ENCODE assay signal across 8 mouse cellular contexts in genomic region chr3:81036151-81036553, GRCm38 (mm10). TPM values are rescaled to one million over a fixed set of nuclear protein-coding genes. Genes with fewer than 3 reads are reported as not detected.
DNase-seq lines count a peak whose midpoint lies in the region; ATAC-seq and TF ChIP-seq lines count a peak whose summit lies in the region.

TSS of gene Pdgfc (plus strand) at chr3:81036416.

- peak; percentile 12; the same call in 1 of the 2 replicates for TF ChIP-seq CTCF in forebrain, postnatal 0 days (IDR thresholded peaks at IDR 0.05; ENCODE audit: low read depth)

- H3K4me2 ChIP-seq in kidney, embryonic 15.5 days = peak within 1 kb of the TSS; percentile 86
- peak within 1 kb of the TSS; percentile 67 for H3K4me2 ChIP-seq in forebrain, postnatal 0 days (ENCODE audit: low read depth)
- peak within 1 kb of the TSS; percentile 91 for H3K4me2 ChIP-seq in midbrain, embryonic 12.5 days (replicated peaks)

- H3K27ac ChIP-seq in kidney, embryonic 15.5 days = peak within 1 kb of the TSS; percentile 94
- peak within 1 kb of the TSS; percentile 77 for H3K27ac ChIP-seq in forebrain, postnatal 0 days (ENCODE audit: low read depth, low read length)
- peak within 1 kb of the TSS; percentile 73 for H3K27ac ChIP-seq in midbrain, embryonic 12.5 days (replicated peaks)

- WGBS in kidney, embryonic 15.5 days = 1% methylated on average over 15 of the region's 17 CpGs
- WGBS in forebrain, postnatal 0 days = 2% methylated on average over 15 of the region's 17 CpGs
- 2% methylated on average over 14 of the region's 17 CpGs for WGBS in midbrain, embryonic 12.5 days

- DNase-seq in kidney, postnatal 14 days = no peak
- DNase-seq in ZHBTc4 (ENCODE audit: low read depth, low spot score) = peak; percentile 33
- DNase-seq in forebrain, postnatal 0 days = peak; percentile 34
- no peak for DNase-seq in layer of hippocampus, adult 9-10 months (ENCODE audit: low spot score)

- no peaks in the 10 kb centered on the region for H3K9me3 ChIP-seq in kidney, embryonic 15.5 days (replicated peaks)
- no peaks in the 10 kb centered on the region for H3K9me3 ChIP-seq in forebrain, postnatal 0 days (ENCODE audit: low read length)
- H3K9me3 ChIP-seq in midbrain, embryonic 12.5 days = no peaks in the 10 kb centered on the region

- peak; percentile 1; the same call in 1 of the 2 replicates for ATAC-seq in kidney, embryonic 15.5 days (replicated peaks; ENCODE audit: low FRiP score)
- no peak; the same call in 1 of the 2 replicates for ATAC-seq in forebrain, postnatal 0 days
- ATAC-seq in midbrain, embryonic 12.5 days (ENCODE audit: low FRiP score, low read depth) = no peak
- no peak for ATAC-seq in CD4-positive, CD25-positive, alpha-beta regulatory T cell, adult 4 months
- ATAC-seq in activated CD4-positive, CD25-positive, alpha-beta regulatory T cell, adult 4 months = no peak

- H3K27me3 ChIP-seq in kidney, embryonic 15.5 days = no peaks in the 10 kb centered on the region
- no peaks in the 10 kb centered on the region for H3K27me3 ChIP-seq in forebrain, postnatal 0 days (ENCODE audit: insufficient read depth, low read length)
- H3K27me3 ChIP-seq in midbrain, embryonic 12.5 days = 0 out of 2 replicates have a peak, but pooled peaks cover 3% of the 10 kb centered on the region

- H3K4me3 ChIP-seq in kidney, embryonic 15.5 days (replicated peaks) = peak within 1 kb of the TSS; percentile 82
- H3K4me3 ChIP-seq in forebrain, postnatal 0 days (ENCODE audit: low read depth, low read length) = peak within 1 kb of the TSS; percentile 70
- peak within 1 kb of the TSS; percentile 77 for H3K4me3 ChIP-seq in midbrain, embryonic 12.5 days

- peak within 1 kb of the TSS; percentile 75 for H3K9ac ChIP-seq in kidney, embryonic 15.5 days
- H3K9ac ChIP-seq in forebrain, postnatal 0 days = peak within 1 kb of the TSS; percentile 77
- peak within 1 kb of the TSS; percentile 77 for H3K9ac ChIP-seq in midbrain, embryonic 12.5 days (replicated peaks)

- H3K4me1 ChIP-seq in kidney, embryonic 15.5 days = peaks cover 18% of the 10 kb centered on the region
- H3K4me1 ChIP-seq in forebrain, postnatal 0 days (ENCODE audit: insufficient read depth) = peaks cover 5% of the 10 kb centered on the region; the same call in 1 of the 2 replicates
- H3K4me1 ChIP-seq in midbrain, embryonic 12.5 days = 0 out of 2 replicates have a peak, but pooled peaks cover 11% of the 10 kb centered on the region

- no peaks in the 10 kb centered on the region for H3K36me3 ChIP-seq in kidney, embryonic 15.5 days
- H3K36me3 ChIP-seq in forebrain, postnatal 0 days (ENCODE audit: insufficient read depth) = no peaks in the 10 kb centered on the region
- H3K36me3 ChIP-seq in midbrain, embryonic 12.5 days = no peaks in the 10 kb centered on the region

RNA-seq across cellular contexts. Expression of gene Pdgfc, which starts in this region (rescaled TPM):
- 30.2 and 30.9 TPM in 2 replicates for polyA plus RNA-seq in kidney, embryonic 15.5 days (2015; fragmentation: Nextera tagmentation; extraction: Ambion mirVana)
- 4.8 and 7.2 TPM in 2 replicates for total RNA-seq in forebrain, postnatal 0 days (2014; rRNA removed)
- 6.3 and 6.7 TPM in 2 replicates for polyA plus RNA-seq in forebrain, postnatal 0 days (2015; fragmentation: Nextera tagmentation; extraction: Ambion mirVana)
- 5.4 and 7.4 TPM in 2 replicates for polyA plus RNA-seq in midbrain, embryonic 12.5 days (2016; fragmentation: Nextera tagmentation; extraction: Ambion mirVana)
- not detected for polyA plus RNA-seq in CD4-positive, CD25-positive, alpha-beta regulatory T cell, adult 4 months (2017; shearing (Covaris generic))
- polyA plus RNA-seq in activated CD4-positive, CD25-positive, alpha-beta regulatory T cell, adult 4 months (2017; shearing (Covaris generic)) = not detected

Comparison
In these comparisons a context has a peak if more than half of its experiments do, and no peak if none do; other contexts are left out.
1. DNase-seq: peak in ZHBTc4 (single experiment) and forebrain, postnatal 0 days (single experiment); none in kidney, postnatal 14 days (single experiment) and layer of hippocampus, adult 9-10 months (single experiment).
2. Peak in every context shown above with its lines, with median percentiles within 50 percentile points of each other: H3K27ac ChIP-seq, H3K4me2 ChIP-seq, H3K4me3 ChIP-seq and H3K9ac ChIP-seq.